In genomic region chr1:189054191-189054590, GRCm38 (mm10) we compare ENCODE assay signal across 19 mouse cellular contexts. TPM values are rescaled to one million over a fixed set of nuclear protein-coding genes. Genes with fewer than 3 reads are reported as not detected.
A peak's percentile ranks its signal among the peaks of the same experiment; 100 is the strongest.
DNase-seq lines count a peak whose midpoint lies in the region; ATAC-seq and TF ChIP-seq lines count a peak whose summit lies in the region.
"Had no signal": no experiment of that assay in that cellular context is flagged by ENCODE, and none has a peak within 500 bp of the region (broad histone marks: within the 10 kb centered on the region; RNA-seq: fewer than 3 reads in every experiment).

No protein-coding gene starts in this region.

- DNase-seq in kidney, adult 2 months: peak; percentile 24
- peak; percentile 15 to 34 for DNase-seq in spleen, postnatal 36 days (ENCODE audit: low spot score in 2 of 2)
- DNase-seq in spleen, adult 12 weeks (ENCODE audit: low spot score): no peak
- peak; percentile 4 for DNase-seq in kidney, adult 9 months
- DNase-seq in gastrocnemius, adult 18-20 months (ENCODE audit: low spot score): no peak
- DNase-seq in yolk sac, embryonic 10.5 days (ENCODE audit: low spot score): no peak
- no peak for DNase-seq in right cerebral cortex, adult 18-20 months
- DNase-seq: adrenal gland, postnatal 25 days; cerebellum, adult 18-20 months; cerebellum, postnatal 25 days; gastrocnemius, postnatal 10 days; liver, postnatal 0 days; thymus, postnatal 14 days had no signal

- H3K9me3 ChIP-seq in kidney, embryonic 14.5 days (ENCODE audit: control insufficient read depth, low read length): no peaks in the 10 kb centered on the region
- H3K9me3 ChIP-seq: heart, embryonic 15.5 days; hindbrain, embryonic 10.5 days; limb, embryonic 10.5 days; midbrain, embryonic 12.5 days had no signal

- H3K4me3 ChIP-seq in kidney, adult 2 months (ENCODE audit: insufficient read depth, low read depth, low read length): no peak overlapping the region
- H3K4me3 ChIP-seq in kidney, embryonic 14.5 days (ENCODE audit: low read length): no peak overlapping the region
- H3K4me3 ChIP-seq: heart, embryonic 15.5 days; hindbrain, embryonic 10.5 days; limb, embryonic 10.5 days; midbrain, embryonic 12.5 days had no signal

- H3K27ac ChIP-seq in kidney, adult 2 months (ENCODE audit: insufficient read depth, low read depth, low read length): no peak overlapping the region
- no peak overlapping the region for H3K27ac ChIP-seq in kidney, embryonic 14.5 days (ENCODE audit: low read depth, low read length)
- H3K27ac ChIP-seq: heart, embryonic 15.5 days; hindbrain, embryonic 10.5 days; limb, embryonic 10.5 days; midbrain, embryonic 12.5 days had no signal

- no peaks in the 10 kb centered on the region for H3K27me3 ChIP-seq in kidney, adult 2 months (replicated peaks; ENCODE audit: control insufficient read depth, insufficient read depth, low read length)
- no peaks in the 10 kb centered on the region for H3K27me3 ChIP-seq in kidney, embryonic 14.5 days (ENCODE audit: control insufficient read depth, insufficient read depth, low read length)
- H3K27me3 ChIP-seq: heart, embryonic 15.5 days; midbrain, embryonic 12.5 days; Patski had no signal

- no peak overlapping the region for H3K4me2 ChIP-seq in kidney, embryonic 14.5 days (replicated peaks; ENCODE audit: low read depth, low read length)
- H3K4me2 ChIP-seq: heart, embryonic 15.5 days; midbrain, embryonic 12.5 days had no signal

- H3K9ac ChIP-seq in kidney, embryonic 14.5 days (ENCODE audit: low read depth, low read length): no peak overlapping the region
- H3K9ac ChIP-seq: heart, embryonic 15.5 days; liver, postnatal 0 days; midbrain, embryonic 12.5 days had no signal

- ATAC-seq in kidney, embryonic 14.5 days (ENCODE audit: low FRiP score, low TSS enrichment): no peak
- ATAC-seq: liver, postnatal 0 days; Patski had no signal

- WGBS in kidney, adult 2 months: 50% methylated on average over 5 of the region's 5 CpGs
- 62% methylated on average over 5 of the region's 5 CpGs for WGBS in kidney, embryonic 14.5 days

- no peak for TF ChIP-seq CTCF in kidney, adult 2 months (conservative IDR thresholded peaks at IDR 0.05; ENCODE audit: insufficient read depth, insufficient read length, low read depth, low read length)

- H3K4me1 ChIP-seq in kidney, adult 2 months (ENCODE audit: control insufficient read depth, insufficient read depth, low read length): no peaks in the 10 kb centered on the region
- H3K4me1 ChIP-seq in kidney, embryonic 14.5 days (ENCODE audit: control insufficient read depth, insufficient read depth, low read length): no peaks in the 10 kb centered on the region
- H3K4me1 ChIP-seq: heart, embryonic 15.5 days; hindbrain, embryonic 10.5 days; midbrain, embryonic 12.5 days had no signal

- TF ChIP-seq POLR2A in kidney, adult 2 months (IDR thresholded peaks at IDR 0.05; ENCODE audit: low read depth, low read length): no peak

- H3K36me3 ChIP-seq in kidney, adult 2 months (ENCODE audit: control insufficient read depth, insufficient read depth, low read length): no peaks in the 10 kb centered on the region
- no peaks in the 10 kb centered on the region for H3K36me3 ChIP-seq in kidney, embryonic 14.5 days (ENCODE audit: control insufficient read depth, insufficient read depth, low read length)
- H3K36me3 ChIP-seq: heart, embryonic 15.5 days; hindbrain, embryonic 10.5 days; limb, embryonic 10.5 days; midbrain, embryonic 12.5 days had no signal

RNA-seq across cellular contexts. Expression of gene Kctd3, which starts 46.5 kb away (rescaled TPM):
- 19.8 and 26.9 TPM in 2 replicates for polyA plus RNA-seq in kidney, adult 2 months (2012; rRNA removed)
- 20.0 and 35.6 TPM in 2 replicates for polyA plus RNA-seq in kidney, embryonic 14.5 days (2014; fragmentation: Nextera tagmentation; extraction: Ambion mirVana)
- 10 to 100 TPM; 13.1 to 13.4 TPM for total RNA-seq in gastrocnemius, adult 18-20 months (2021)

Comparison
In these comparisons a context has a peak if more than half of its experiments do, and no peak if none do; other contexts are left out.
1. DNase-seq: peak in kidney, adult 2 months (single experiment), spleen, postnatal 36 days (2 of 2) and kidney, adult 9 months (single experiment); none in spleen, adult 12 weeks (single experiment), gastrocnemius, adult 18-20 months (single experiment), yolk sac, embryonic 10.5 days (single experiment) and right cerebral cortex, adult 18-20 months (single experiment).